Mouse (Mus musculus): Measurements from ENCODE around the gene Hoxb3.

Gene Hoxb3

GRCm38 (mm10) chr11:96288455-96289221 is 34.5 kb upstream of the Hoxb3 start:
- no peak for DNase-seq (ENCODE audit: inconsistent ontology term)

GRCm38 (mm10) chr11:96289293-96289692 is 33.8 kb upstream of the Hoxb3 start:
- DNase-seq (ENCODE audit: inconsistent ontology term) = no peak

GRCm38 (mm10) chr11:96289837-96290236 is 33.3 kb upstream of the Hoxb3 start:
- DNase-seq (ENCODE audit: inconsistent ontology term) = no peak

DNA sequence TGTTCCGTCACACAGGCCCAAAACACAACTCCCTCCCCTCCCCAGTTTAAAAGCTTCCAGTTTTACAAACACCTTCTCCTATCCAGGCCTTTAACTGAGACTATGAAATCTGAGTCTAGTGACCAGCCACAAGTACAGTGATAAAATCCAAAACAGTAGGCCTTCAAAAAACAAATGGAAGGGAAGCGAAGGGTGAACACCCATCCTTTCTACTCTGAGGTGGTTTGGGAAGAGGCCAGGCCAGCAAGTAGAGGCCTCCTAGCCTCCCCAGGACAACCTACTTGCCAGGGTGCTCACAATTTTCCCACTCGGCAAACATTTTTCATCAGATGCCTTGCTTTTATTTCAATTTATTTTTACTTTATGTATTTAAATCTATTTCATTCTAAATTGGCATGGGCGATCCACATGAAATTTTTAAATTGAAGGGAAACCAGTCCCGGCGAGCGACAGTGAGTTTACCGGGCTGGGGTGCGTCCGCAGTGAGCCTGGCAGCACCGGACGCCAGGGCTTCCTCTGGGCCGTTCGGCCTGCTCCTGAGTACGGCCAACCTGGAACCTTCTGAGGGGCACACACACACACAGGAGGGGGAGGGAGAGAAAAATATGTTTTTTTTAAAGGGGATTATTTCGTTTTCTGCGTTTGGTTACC is 32.3 kb upstream of the Hoxb3 start:
- DNase-seq (ENCODE audit: inconsistent ontology term) = no peak

DNA sequence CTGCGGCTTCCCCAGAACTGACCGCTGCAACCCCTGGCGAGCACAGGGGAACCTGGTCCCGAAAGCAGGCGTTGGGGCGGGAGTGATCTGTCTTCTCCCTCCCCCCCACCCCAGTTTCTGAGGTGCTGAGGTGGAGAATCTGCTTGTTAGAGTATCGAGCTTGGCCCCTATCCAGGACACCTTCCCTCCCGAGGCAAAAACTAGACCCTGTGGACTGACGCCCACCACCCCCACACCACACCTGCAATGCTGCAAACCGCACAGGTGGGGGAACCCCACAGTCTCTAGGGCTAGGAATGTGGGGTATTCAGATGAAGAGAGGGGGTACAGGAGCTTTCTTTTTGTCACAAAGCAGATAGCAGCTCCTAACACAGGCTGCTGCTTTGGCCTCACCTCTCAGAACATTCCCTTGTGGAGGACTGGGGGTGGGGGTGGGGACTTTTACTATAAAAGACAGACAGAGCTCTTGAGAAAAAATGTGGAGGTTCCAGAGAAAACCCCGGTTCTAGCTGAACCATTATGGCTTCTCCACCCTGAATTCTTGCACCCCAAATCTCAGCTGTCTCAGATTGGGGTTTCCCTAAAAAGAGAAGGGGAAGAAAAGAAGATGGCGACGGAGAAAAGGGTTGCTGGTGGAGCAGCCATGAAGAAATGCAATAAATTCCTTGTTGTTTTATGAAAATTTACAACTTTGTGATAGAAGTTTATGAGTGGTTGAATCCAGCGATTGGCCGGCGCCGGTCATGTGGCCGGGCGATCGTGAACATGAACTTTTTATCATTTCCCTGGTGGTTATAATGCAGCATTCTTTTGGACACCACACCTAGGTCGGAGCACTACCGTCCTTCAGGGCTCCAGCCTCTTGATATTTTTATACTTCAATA is 31.2 kb upstream of the Hoxb3 start, which contains the start of gene Hoxb6:
Hoxb6 (plus strand) TSS at position 796 of the 884 bp plus-strand sequence.
- DNase-seq (ENCODE audit: inconsistent ontology term) = no peak

DNA sequence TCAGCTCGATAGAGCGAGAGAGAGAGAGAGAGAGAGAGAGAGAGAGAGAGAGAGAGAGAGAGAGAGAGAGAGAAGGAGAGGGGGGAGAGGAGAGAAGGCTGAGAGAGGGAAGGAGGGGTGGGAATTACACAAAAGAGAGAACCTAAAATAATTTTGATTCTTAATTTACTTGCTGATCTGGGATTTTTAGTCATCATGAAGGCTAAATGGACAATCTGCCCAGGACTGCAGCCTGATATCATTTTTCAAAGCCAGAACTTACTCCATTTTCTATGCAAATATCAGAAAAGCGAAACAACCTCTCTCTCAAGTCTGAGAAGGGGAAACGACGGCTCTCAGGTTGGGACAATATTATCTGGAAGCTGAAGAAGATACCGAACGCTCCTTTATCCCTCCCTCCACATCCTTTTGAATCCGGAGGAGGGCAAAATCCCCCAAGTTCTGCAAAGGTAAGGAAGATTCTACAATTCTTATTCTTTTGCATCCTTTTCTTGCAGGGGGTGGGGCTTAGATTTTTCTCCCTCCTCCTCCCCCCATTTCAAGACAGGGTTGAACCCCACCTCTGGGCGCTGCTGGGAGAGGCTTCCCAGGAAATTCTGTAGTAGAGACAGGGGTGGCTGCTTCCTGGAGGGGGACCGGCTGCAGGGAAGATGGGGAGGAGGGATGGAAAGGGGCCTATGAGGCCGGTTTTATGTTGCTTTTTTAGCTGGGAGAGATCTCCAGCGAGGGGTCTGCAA is 30.4 kb upstream of the Hoxb3 start:
- no peak for DNase-seq (ENCODE audit: inconsistent ontology term)

- no peak for DNase-seq (ENCODE audit: inconsistent ontology term)
Measured at GRCm38 (mm10) chr11:96293302-96293921, 29.7 kb upstream of the Hoxb3 start.

- DNase-seq (ENCODE audit: inconsistent ontology term) = peak; percentile 34
Measured at GRCm38 (mm10) chr11:96294245-96295091, 28.7 kb upstream of the Hoxb3 start.

DNA sequence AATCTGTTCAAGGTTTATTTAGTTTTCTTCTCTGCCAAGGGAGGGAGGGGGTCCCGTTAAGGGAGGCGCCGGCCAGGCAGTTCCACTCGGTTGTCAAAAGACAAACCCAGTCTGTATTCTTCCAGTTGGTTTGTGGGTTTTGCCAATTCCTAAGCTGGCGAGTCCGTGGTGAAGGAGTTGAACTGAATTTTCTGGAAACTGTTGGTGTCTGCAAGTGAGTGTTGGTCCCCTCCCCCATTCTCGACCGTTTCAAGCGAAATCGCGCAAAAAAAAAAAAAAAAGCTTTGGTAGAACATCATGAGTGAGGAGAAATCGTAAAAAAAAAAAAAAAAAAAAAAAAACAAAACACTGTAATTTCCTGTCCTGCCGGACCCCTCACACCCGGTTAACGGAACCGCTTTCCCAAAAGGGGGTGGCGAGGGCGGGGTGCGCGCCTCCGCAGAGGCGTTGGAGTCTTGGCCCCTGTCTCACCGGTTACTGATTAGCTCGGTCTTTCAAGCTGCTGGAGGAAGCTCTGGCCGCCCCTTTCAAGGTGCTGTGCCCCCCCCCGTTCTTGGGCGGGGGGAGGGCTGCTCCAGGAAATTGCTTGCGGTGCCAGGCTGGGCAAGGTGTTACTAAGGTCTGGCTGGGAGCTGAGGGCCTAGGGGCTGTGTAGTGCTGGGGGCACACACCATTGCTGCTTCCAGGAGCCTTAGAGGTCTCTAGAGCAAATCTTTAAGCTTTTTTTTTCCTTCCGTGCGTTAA is 27.9 kb upstream of the Hoxb3 start:
- no peak for DNase-seq (ENCODE audit: inconsistent ontology term)

DNA sequence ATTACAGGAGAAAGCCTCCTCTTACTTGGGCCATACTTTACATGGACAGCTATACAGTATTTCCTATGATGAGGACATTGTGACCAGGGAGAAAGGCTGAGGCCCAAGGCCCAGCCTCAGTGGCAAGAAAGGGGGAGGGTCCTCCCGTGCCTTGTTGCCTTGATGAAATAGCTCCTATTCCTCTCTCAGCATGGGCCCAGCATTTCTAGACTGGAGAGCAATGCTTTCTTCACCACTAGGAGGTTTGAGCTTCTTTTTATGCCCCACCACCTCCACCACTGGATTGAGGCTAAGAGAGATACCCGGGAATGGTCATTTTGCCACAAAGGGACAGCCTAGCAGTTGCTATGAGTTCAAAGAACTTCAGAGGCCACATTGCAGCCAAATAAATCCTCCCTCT is 26.1 kb upstream of the Hoxb3 start:
- DNase-seq (ENCODE audit: inconsistent ontology term) = no peak

DNA sequence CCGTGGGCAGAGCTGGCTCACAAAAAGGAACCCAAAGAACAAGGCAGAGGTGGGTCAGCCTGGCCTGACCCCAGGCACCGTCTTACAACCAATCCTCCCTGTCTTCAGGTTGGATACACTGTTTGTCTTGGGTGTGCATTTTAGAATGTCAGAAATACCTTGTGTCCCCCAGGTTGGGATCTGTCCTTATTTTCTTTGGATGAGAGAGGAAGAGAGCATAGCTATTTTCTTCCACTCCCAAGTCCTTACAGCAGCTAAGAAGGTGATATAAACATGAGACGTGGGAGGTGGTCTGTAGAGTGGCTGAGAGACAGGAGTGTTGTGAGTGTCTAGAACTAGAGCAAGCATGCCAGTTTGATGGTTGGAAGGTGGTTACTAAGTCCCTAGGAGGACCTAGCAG is 25.7 kb upstream of the Hoxb3 start:
- no peak for DNase-seq (ENCODE audit: inconsistent ontology term)

DNA sequence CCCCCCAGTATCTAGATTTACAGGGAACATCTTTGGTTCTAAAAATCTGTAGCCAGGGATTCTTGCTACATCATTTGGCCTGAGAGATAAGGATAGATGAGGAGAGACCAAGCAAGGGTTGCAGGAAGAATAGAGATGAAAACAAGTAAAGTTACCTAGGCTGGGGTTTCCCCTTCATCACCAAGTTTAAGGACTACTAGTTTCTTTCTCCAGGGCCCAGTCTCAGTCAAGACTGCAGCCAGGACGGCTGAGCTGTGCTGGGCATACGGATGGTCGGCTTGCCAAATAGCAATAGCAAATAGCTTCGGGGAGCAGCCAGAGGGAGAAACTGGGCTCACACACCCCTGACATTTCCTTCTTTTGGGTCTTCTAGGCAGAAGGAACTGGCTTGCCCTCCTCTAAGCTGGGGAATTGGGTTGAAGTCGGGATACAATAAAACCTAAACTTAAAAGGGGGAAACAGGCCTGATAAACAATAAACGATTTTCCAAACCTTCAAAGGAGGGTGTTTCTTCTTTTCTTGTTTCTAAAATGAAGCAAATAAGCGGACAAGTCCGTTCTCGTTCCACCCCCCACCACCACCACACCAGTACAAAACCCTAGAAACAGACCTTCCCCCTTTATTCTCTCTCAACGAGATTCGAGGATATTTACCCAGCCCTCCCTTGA is 25.0 kb upstream of the Hoxb3 start:
- no peak for DNase-seq (ENCODE audit: inconsistent ontology term)

GRCm38 (mm10) chr11:96298895-96299667 is 24.0 kb upstream of the Hoxb3 start:
- no peak for DNase-seq (ENCODE audit: inconsistent ontology term)

- no peak for DNase-seq (ENCODE audit: inconsistent ontology term)
Measured at GRCm38 (mm10) chr11:96299781-96300180, 23.3 kb upstream of the Hoxb3 start.

GRCm38 (mm10) chr11:96300354-96301063 is 22.6 kb upstream of the Hoxb3 start:
- no peak for DNase-seq (ENCODE audit: inconsistent ontology term)

GRCm38 (mm10) chr11:96301064-96301431 is 22.1 kb upstream of the Hoxb3 start:
- no peak for DNase-seq (ENCODE audit: inconsistent ontology term)

DNA sequence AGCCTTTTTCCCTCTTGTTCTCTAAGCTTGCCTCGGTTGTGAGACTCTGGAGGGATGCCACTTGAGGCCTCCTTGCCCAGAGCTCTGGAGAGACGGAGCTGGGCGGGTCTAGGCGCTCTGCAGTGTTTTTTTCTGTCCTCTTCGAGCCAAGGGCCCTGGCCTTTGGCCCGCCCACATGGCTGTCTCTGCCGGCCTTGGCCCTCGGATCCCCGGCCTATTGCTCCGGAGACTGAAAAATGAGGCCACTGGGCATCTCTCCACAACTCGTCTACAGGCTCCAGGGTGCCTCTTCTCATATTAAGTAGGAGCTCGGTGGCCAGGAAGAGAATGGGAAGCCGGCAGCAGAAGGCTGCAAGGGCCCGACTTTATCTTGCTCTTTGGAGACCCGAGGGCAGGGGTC is 21.3 kb upstream of the Hoxb3 start:
- DNase-seq (ENCODE audit: inconsistent ontology term) = no peak

All from Muller cell, postnatal 12 days (primary cell).